Mouse (Mus musculus) urinary bladder, postnatal 10 days (tissue): ENCODE measurements around the gene Ankk1.

ENCODE experiments used
- DNase-seq: peaks from one replicate; pipeline ENCODE4 v3.0.0; 2022; ENCODE audit warnings: low spot score

The Ankk1 gene

DNA sequence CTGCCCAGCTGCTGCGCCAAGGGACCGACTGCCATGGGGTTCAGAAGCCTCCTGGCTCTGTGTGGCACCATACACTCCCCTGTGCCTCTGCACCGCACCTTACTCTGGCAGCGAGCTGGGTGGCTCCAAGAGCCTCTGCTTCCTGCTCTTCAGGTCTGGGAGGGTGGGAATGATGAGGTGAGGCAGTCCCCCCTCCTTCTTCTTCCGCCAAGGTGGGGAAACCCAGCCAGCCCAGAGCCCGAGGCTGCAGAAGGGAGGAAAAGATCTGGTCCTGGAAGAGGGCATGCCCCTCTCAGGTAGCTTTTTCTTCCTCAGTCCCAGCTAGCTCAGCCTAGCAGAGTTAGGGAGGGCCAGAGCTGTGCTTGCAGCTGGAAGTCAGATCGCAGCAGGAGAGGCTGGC is at the start of gene Ankk1:
Gene Ankk1 (minus strand): TSS at position 101 of the 400 bp plus-strand sequence.
- no peak for DNase-seq

DNA sequence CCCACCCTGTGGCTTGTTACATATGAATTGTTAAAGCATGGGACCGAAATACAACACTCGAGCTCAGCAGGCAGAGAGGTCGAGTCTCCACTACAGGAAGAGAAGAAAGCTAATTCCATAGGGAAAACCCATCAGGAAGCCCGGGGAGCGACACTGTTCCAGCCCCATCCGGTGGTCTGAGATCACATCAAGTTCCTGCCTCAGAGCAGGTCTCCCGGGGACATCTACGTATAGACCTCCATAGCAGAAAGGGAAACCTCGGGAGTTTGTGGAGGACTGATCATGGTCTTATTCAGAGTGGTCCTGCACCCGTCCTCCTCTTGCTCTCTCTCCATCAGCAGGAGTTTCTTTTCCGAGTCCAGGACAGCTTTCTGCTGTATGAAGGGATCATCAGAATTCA is 45.3 kb upstream of the Ankk1 start:
- DNase-seq: no peak

DNA sequence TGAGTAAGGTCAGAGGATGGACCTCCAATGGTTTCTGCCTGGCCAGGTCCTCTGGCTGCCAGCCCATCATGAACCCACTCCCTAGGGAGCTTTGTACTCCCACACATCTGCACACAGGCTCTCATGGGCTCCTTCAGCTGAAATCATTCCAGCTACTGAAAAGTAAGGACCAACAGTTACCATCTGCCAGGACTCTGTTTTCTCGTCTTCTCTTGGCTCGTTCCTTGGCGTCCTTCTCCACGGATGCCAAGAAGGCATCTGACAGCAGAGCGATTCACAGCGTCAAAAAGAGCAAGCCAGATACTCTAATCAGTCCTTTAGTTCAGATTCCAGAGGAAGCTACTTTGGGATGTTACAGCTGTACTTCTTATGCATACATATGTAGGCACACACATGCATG is 44.1 kb upstream of the Ankk1 start:
- no peak for DNase-seq

DNA sequence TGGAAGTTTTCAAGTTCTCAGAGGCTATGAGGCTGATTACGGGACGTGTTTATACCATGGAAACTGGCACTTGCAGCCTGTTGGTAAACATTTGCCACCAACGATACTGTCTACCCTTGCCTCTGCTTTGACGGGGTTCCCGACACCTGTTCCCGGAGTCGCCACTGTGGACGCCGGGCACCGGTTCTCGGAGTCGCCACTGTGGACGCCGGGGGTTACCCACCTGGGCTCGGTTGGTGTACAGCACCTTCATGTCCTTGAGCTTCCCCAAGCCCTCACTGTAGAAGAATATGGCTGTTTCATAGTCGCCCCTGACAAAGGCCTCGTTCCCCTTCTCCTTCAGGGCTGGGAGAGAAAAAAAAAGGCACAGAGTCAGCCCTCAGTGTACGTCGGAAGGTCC is 43.2 kb upstream of the Ankk1 start:
- no peak for DNase-seq

DNA sequence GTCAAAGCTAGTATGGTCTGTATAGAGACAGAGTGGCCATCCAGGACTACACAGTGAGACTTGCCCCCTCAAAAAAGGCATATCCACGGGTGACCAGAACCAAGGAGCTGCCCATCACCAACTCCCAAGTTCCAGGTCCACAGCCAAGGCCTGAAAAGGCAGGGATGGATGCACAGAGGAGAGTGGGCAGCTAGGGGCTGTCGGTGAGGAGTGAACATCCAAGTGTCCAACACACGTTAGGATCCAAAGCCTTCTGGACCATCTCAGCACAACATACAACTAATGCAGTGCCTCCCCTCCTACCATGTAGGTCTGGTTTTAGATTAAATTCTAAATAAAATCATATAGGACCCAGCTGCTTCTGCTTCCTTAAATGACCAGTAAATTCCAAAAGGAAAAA is 29.3 kb upstream of the Ankk1 start:
- no peak for DNase-seq

DNA sequence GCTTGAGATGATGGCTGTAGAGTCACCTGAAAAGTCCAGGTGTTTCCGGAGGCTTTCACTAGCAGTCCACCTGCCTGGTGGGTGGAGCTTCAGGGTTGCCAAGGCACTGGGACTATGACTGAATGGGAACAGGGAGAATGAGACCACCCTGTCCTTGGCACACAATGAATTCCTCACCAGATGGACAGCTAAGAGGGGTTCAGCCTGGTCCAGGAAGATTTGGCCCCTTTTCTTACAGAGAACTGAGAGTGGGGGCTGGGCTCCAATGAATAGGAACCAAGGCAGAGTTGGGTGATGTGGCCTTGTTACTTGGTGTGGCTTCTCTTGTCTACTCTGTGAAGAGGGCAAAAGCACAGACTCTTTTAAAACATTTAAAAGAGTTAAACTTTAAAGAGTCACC is 25.6 kb upstream of the Ankk1 start:
- no peak for DNase-seq

DNA sequence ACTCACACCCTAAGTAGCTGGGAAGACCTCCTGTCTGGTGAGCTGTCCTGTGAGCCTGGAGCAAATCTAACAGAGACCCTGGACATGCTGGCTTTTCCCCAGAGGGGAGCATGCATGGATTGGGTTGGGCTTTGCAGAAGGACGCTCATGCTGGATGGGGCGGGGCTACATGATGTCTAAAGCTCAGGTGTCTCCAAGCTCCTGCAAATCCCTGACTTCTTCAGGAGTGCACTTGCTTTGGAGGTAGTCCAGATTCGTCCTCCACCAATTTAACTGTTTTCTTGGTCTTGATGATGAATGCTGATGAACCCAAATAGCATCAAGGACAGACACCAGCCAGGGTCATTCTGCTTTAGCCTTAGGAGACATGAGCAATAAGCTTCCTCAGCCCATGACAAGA is 23.7 kb upstream of the Ankk1 start:
- DNase-seq: no peak

DNA sequence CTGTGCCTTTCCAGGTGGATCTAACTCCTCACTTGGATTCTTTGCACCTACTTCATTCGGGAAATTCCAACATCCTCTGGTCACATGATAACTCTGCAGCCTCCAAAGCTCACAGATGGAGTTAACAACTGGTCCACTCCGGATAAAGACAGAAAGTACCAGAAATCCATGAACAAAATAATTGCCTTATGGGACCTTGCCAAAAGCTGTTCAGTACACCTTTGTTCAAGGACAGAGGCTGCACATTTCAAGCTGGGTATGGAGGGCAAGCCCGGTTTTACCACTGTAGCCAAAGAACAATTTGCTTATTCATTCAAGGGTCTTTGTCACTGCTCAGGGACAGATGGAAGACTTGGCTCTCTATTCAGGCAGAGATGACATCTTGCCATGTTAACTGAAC is 15.8 kb upstream of the Ankk1 start:
- no peak for DNase-seq

DNA sequence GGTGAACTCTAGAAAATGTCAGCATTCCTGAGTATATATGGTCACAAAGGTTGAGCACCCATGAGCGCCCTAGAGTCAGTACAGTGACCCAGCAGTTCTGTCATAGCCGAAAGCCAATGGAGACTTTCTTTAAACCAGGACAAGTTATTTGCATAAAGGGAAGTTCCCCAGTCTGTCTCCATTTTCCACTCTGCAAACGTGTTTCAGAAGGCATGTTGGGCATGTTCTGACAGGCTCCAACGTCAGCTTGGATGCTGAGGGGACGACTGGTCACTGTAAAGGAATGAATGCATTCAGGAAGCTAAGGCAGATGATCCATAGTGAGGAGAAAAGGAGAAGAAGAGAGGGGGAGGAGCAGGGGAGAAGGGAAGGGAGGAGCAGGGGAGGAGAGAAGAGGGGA is 657 bp upstream of the Ankk1 start:
- no peak for DNase-seq

DNA sequence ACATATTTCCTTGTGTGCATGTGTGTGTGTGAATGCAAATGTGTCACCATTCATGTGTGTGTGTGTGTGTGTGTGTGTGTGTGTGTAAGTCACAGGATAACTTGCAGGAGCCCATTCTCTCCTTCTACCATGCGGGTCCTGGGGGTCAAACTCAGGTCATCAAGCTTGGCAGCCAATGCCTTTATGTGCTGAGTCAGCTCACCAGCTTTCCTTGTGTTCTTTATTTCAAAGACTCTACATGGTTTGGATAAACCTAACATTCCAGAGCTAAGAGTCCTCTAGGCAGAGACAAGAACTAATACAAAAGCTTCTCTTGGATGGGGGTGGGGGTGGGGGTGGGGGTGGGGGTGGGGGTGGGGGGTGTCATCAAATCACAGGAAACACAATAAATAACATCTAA is 1.2 kb downstream of the Ankk1 start:
- DNase-seq: no peak

DNA sequence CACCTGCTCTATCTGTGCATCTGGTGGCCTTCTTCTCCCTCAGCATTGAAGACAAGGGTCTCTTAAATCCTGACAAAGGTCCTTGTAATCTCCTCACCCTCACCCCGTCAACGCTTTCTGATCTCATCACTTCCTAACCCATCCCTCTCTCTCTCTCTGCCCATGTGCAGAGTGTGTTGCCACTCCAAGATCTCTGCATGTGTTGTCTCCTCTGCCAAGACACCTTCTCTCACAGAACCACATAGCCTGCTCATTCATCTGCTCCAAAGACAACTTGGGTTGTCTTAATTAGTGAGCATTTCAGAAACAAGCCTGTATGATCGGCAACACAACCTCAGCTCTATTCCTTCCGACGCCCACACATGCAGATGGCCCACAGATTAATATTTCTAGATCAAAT is 3.0 kb downstream of the Ankk1 start:
- DNase-seq: no peak

DNA sequence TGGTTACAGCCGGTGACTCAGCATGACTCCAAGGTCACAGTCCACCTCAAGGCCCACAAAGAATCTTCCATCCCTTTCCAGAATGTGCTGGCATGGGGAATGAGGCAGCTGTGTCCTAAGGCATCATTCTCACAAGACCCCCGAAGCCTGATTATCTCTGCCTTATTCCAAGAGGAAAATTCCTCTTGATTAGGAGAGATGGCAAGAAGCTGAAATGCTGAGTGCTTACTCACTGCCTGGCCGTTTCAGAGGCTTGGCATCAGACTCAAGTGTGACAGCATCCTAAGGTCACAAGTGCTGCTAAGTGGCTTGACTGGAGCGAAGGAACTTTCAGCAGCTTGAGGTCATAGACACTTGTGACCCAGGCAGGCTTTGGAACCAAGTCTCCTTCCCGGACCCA is 16.2 kb downstream of the Ankk1 start:
- DNase-seq: no peak

DNA sequence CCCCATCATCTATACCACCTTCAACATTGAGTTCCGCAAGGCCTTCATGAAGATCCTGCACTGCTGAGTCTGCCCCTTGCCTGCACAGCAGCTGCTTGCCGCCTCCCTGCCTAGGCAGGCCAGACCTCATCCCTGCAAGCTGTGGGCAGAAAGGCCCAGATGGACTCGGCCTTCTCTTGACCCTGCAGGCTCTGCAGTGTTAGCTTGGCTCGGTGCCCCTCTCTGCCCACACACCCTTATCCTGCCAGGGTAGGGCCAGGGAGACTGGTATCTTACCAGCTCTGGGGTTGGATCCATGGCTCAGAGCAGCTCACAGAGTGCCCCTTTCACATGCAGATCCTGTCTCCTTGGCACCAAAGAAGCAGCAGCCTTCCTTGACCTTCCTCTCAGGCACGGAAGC is 19.8 kb downstream of the Ankk1 start:
- no peak for DNase-seq

DNA sequence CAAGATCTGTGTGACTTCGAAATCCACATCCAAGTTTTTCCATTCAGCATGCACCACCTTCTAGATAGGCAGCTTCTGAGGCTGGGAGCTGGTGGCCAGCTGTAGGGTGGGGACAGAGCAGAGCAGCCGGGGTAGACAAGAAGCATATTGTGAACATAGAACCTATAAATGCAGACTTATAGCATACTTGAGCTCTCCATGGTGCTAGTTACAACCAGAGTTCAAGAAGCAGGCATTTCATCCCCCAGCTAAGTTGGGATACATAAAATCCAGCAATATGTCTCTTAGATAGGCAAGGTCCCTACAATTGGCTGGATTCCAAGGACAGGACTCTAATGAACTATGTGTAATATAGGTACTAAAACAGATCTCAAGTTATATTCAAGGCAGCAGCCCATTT is 23.1 kb downstream of the Ankk1 start:
- no peak for DNase-seq

DNA sequence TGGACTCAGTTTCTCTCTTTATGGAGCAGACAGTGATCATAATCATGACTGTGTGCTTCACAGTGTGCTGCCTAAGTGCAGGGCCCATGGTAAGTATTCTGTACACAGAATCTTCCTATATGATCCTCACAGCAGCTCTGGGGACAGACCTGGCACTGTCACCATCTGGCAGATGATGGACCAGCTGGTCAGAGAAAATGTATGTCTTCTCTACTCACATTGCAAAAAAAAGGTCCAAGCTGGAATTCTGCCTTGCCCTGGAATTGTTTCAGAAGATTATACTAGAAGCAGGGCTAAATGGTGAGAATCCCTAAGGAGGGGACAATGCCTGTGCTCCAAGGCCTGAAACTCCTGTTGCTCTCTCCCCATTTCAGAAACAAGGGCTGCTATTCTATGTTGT is 30.8 kb downstream of the Ankk1 start:
- DNase-seq: no peak

DNA sequence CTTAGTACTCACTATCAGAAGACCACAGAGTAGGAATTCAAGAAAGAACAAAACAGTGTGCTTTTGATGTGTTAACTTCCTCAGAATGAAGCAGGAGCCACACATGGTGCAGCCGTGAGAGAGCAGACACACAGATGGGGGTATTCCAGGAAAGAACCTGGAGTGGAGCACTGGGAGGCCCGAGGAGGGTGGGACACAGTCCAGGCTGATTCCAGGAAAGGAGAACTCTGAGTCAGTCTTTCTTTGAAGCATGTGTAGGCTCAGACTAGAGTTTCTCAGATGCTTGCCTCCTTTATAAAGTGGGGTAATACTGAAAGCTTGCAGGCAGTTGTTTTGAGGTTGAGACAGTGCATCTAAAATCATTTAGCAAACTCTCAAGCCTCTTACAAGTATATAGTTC is 34.6 kb downstream of the Ankk1 start:
- no peak for DNase-seq

DNA sequence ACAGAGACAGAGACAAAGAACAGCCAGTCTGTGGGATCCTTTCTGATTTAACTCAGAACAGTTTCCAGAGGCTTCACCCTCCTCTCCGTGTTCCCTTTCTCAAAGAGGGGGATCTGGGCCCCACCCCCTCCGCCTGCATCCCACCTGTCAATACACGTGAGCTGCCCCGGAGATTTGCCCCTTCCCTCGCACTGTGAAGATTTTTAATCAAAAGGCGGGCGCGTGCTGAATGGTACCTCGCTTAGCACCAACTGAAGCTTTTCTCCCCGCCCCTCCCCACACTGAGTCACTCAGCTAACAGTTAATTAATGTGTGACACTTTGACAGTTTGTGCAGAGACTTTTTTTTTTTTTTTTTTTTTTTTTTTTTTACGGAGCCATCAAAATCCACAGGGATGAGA is 40.7 kb downstream of the Ankk1 start:
- DNase-seq: no peak

DNA sequence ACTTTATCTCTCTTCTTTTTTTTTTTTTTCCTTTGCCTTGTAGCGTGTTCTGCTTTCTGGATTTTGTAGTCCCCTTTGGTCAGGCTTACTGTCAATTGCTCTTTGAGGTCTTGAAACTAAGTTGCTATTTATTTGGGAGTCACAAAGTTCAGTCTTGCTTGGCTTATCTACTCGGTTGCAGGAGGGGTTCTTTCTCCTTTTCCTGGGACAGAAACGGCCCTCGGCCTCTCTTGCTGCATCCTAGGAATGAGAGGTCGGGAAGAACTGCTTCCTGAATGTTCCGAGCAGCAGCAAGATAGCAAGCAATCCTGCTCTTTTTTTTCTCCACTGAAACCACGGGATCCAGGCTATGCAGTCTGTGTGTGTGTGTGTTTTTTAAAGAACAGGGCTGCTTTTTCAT is 41.5 kb downstream of the Ankk1 start:
- DNase-seq: no peak

DNA sequence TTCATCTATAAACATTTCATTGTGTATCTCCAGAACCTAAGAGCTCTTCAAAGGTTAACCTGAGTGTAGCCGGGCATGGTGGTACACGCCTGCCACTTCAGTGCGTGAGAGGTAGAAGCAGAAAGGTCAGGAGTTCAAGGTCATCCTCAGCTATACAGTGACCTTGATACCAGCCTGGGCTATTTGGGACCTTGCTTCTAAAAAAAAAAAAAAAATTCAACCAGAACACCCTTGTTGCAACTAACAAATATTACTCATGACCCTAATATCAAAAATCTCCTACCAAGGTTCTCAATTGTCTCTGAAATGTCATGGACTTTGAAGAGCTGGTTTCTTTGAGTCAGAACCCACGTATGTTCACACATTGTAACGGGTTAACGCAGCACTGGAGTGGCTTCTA is 42.0 kb downstream of the Ankk1 start:
- no peak for DNase-seq

DNA sequence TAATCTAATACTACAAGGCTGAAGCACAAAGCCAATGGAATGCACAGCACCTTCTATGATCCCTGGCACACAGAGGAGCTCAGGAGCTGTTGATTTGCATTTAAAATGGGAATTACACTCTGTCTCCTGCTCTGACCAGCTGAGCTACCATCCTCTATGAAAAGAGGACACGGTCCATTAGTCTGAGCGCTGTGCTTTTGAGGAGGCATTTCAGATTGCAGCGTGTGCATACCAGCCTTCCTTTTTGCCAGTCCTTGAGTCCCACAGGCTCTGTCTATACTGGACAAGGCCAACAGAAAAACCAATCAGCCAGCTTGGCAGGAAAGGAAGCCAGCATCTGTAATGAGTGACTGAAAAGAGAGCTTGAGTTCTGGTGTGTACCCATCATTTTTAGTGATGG is 42.8 kb downstream of the Ankk1 start:
- no peak for DNase-seq

DNA sequence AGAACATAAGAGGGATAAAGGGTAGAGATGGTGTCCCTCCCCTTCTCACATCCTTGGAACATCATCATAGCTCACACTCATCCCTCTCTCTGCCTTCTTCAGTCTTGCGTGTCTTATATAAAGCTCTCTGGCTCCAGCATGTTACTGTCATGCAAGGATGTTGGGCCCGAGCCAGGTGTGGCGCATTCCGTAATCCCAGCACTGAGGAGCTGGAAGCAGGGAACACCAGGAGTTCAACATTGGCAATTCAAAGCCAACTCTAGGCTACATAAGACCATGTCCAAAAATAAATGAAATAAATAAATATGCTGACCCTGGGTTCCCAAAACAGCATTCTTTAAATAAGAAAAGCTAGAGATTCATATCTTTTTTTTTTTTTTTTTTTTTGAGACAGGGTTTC is 46.9 kb downstream of the Ankk1 start:
- DNase-seq: no peak

DNA sequence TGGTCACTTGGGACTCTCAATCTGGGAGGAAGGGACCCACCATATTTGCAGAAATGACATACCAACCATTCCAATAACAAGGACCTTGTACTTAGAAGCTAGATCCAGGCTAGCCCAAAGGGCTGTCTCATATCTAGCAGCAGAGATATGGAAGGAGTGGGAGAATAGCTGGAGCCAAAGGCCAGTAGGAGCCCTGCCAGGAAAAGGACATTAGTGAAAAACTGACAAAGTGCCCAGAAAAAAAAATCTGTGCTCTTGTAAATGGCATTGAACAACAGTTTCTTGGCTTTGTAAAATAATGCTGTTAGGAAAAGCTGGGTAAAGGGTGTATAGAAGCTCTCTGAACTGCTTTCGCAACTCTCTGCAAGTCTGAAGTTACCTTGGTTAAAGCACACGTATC is 52.9 kb downstream of the Ankk1 start:
- DNase-seq: no peak

DNA sequence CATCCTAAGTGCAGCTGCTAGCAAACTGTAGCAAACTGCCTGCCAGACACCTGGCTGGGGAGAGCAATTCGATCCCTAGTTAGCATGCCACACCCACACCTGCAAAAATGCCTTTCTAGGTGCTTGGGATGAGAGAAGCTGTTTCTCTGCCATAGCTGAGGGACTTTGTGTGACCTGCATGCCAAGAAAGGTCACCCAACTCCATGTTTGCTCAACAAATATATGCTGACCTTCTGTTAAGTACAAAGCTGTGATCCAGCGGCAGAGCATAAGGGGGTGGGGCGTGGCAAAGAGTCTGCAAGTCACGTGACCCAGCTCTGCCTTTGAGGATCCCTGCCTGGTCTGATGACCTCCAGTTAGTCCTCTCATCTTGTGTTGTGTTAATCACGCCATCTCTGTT is 61.1 kb downstream of the Ankk1 start:
- DNase-seq: no peak
